Mouse (Mus musculus) c-Kit-positive CD71-negative TER-119-negative erythroid progenitor cells, embryonic 14.5 days (primary cell): ENCODE data around the gene Kifc1.
"Not testable (repeated sequence)": the region's sequence is repeated elsewhere in the genome, so short reads cannot be mapped to it uniquely, and the experiment has no call there.

ENCODE experiments used
- DNase-seq: peaks from one replicate; pipeline ENCODE4 v3.0.0-alpha.2; 2013; ENCODE audit warnings: low read depth

The Kifc1 gene

DNA sequence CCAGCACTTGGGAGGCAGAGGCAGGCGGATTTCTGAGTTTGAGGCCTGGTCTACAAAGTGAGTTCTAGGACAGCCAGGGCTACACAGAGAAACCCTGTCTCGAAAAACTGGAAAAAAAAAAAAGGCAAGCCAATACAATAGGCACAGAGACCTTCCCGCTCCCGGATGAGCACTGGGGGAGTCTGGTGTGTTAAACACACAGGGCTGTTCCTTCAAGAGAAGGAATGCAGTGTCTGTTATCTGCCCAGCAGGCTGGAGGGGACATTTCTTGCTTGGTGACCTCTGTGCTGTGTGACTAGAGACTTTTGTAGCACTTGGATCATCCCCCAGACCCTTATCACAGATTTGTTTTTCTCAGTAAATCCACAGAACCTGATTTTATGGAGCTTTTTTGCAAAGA lies 11.2 kb upstream of the Kifc1 start:
- no peak for DNase-seq

GRCm38 (mm10) chr17:33900989-33901314 lies 10.5 kb upstream of the Kifc1 start:
- DNase-seq = no peak

DNA sequence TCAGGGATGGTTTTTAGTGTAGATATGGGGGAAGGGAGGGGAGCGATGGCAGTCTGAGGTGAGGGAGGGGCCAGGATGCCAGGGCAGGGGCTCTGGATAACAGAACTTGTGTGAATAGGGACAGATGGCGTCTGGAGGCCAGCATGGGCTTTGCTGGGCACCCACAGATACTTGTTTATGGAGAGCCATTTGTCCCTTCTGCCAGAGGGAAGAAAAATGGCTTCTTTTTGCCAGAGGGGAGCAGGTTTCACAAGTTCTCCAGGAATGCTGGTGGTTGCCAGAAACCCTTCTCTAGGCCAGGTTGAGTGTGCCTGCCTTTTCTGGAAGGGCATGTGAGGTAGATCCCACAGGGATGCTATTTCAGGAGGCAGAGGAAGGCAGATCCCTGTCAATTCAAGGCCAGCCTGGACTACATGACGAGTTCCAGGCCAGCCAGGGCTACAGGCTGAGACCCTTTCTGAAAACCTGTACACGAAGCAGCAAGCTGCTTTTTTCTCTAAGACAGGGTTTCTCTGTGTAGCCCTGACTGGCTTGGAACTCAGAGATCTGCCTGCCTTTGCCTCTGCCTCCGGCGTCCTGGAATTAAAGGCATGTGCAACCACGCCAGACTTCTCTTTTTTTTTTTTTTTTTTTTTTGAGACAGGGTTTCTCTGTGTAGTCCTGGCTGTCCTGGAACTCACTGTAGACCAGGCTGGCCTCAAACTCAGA lies 10.0 kb upstream of the Kifc1 start:
- no peak for DNase-seq

DNA sequence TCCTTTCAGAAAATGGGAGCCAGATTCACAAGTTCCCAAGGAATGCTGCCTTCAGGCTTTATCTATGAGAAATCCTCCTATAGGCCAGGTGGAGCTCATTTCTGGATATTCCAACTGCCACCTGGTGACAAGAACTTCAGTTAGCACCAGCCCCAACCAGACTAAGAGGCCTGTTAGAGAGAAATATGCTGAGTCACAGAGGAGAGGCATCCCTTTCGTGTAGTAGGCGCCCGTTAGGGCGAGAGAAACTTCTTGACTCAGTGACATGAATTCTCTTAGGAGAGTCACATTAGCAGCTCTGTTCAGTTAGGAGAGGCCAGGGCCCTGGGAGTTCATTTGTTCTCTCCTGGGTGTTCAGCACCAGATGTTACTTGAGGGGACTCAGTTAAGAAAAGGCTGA lies 9.2 kb upstream of the Kifc1 start:
- no peak for DNase-seq

GRCm38 (mm10) chr17:33898193-33898592 lies 7.7 kb upstream of the Kifc1 start:
- not testable (repeated sequence) for DNase-seq

GRCm38 (mm10) chr17:33897114-33897794 lies 6.8 kb upstream of the Kifc1 start:
- DNase-seq = peak; percentile 76

- not testable (repeated sequence) for DNase-seq
Measured at GRCm38 (mm10) chr17:33893011-33893410, 2.5 kb upstream of the Kifc1 start.

DNA sequence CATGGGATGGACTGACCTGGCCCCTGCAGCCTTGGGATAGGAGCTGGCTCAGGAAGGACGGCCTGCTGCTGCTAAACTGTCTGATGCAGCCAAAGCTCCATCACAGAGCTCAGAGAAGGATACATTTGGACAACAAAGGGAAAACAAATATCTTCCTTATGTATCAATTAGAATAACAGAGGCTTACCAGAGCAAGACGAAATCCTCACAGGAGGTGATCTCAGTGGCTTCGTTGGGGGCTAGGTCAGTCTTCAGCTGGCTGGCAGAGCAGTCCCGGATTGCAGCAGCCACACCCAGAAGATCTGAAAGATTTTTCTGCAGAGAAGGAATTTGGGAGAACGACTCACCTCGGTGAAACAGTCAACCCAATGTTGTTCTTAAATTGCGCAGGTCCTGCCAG lies 2.0 kb upstream of the Kifc1 start:
- no peak for DNase-seq

DNA sequence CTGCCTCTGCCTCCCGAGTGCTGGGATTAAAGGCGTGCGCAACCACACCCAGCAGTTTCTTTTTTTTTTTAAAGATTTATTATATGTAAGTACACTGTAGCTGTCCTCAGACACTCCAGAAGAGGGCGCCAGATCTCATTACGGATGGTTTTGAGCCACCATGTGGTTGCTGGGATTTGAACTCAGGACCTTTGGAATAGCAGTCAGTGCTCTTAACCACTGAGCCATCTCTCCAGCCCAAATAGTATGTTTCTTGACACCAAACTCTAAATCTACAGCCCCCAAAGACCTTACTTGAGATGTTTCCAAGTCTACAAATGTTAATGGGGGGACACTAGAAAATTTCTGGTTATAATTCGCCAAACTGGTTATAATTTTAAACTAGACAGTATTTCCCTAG lies 1.4 kb upstream of the Kifc1 start:
- not testable (repeated sequence) for DNase-seq

DNA sequence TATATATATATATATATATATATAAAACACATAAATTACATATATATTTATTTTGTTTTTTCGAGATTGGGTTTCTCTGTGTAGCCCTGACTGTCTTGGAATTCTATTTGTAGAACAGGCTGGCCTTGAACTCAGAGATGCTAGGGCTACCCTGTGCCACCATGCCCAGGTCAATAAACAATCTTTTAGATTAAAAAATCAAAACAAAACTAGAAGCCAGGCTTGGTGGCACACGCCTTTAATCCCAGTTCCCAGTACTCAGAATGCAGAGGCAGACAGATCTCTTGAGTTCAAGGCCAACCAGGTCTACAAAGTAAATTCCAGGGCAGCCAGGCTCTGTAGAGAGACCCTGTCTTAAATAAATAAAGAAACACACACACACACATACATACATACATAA lies 896 bp upstream of the Kifc1 start:
- DNase-seq = no peak

GRCm38 (mm10) chr17:33889941-33890532 lies 424 bp downstream of the Kifc1 start:
- not testable (repeated sequence) for DNase-seq

GRCm38 (mm10) chr17:33888230-33888629 lies 2.2 kb downstream of the Kifc1 start:
- DNase-seq = not testable (repeated sequence)

DNA sequence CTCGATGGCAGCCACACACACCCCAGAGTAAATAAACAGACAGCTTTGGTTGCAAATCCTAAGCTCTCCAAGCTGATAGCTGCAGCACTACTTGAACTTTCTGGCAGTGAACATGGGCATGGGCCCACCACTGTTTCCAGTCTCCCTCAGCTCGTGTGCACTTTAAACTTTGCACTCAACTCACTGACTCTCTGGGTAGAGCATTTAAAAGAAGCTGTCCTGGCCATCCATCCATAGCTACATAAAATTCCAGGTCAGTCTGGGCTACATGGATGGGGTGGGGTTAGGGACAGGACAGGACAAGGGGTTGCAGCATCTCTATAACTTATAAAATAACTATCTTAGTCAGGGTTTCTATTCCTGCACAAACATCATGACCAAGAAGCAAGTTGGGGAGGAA lies 2.7 kb downstream of the Kifc1 start:
- DNase-seq = not testable (repeated sequence)

DNA sequence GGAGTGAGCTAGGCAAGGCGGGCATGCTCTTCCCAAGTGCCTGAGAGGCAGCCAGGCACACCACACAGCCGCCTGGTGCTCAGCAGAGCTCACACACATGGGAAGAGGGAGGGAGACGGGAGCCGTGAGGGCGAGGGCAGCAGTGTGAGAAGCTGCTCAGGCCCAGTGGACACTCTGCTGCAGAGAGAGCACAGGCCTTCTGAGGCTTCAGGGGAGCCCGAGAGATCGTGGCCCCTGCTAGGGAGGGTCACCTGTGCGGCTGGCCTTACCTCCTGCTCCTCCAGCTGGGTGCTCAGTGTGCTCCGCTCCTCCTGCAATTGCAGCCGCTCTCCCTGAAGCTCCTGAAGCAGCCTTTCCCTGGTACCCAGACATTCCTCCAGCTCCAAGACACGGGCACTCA lies 6.1 kb downstream of the Kifc1 start:
- DNase-seq = not testable (repeated sequence)

- not testable (repeated sequence) for DNase-seq
Measured at GRCm38 (mm10) chr17:33875797-33876196, 14.7 kb downstream of the Kifc1 start.

- no peak for DNase-seq
Measured at GRCm38 (mm10) chr17:33874411-33874810, 16.1 kb downstream of the Kifc1 start.

GRCm38 (mm10) chr17:33873537-33873936 lies 16.9 kb downstream of the Kifc1 start, which contains the start of gene Gm7029:
Gene Gm7029 (plus strand): TSS chr17:33873837.
- DNase-seq = not testable (repeated sequence)

- DNase-seq = peak; percentile 90
Measured at GRCm38 (mm10) chr17:33865330-33866030, 25.0 kb downstream of the Kifc1 start.

GRCm38 (mm10) chr17:33857816-33858215 lies 32.6 kb downstream of the Kifc1 start:
- no peak for DNase-seq

- DNase-seq = no peak
Measured at GRCm38 (mm10) chr17:33851331-33851730, 39.1 kb downstream of the Kifc1 start.

- no peak for DNase-seq
Measured at GRCm38 (mm10) chr17:33848139-33848538, 42.3 kb downstream of the Kifc1 start.

GRCm38 (mm10) chr17:33844196-33844595 lies 46.3 kb downstream of the Kifc1 start:
- no peak for DNase-seq
